Mouse (Mus musculus): ENCODE results near the gene Agxt2. TPM values are rescaled to one million over a fixed set of nuclear protein-coding genes. Genes with fewer than 3 reads are reported as not detected.

The Agxt2 gene
- polyA plus RNA-seq, 1 experiment, result not detected

- Histone ChIP-seq H3K4me3 (no peak overlapping the region), H3ac (ENCODE audit: control insufficient read depth, insufficient read length) (no peak overlapping the region), H3K36me3 (ENCODE audit: control insufficient read depth, insufficient read depth) (no peaks in the 10 kb centered on the region), H3K4me2 (ENCODE audit: low read depth) (no peak overlapping the region), H3K79me2 (ENCODE audit: control insufficient read depth, insufficient read depth) (no peaks in the 10 kb centered on the region), H3K27me3 (ENCODE audit: control insufficient read depth, insufficient read depth, insufficient read length) (no peaks in the 10 kb centered on the region)
- no peak for TF ChIP-seq POLR2A (IDR thresholded peaks at IDR 0.05; ENCODE audit: insufficient read length, low read depth)
Measured at GRCm38 (mm10) chr15:10375404-10375803, 17.1 kb downstream of the Agxt2 start.

DNA sequence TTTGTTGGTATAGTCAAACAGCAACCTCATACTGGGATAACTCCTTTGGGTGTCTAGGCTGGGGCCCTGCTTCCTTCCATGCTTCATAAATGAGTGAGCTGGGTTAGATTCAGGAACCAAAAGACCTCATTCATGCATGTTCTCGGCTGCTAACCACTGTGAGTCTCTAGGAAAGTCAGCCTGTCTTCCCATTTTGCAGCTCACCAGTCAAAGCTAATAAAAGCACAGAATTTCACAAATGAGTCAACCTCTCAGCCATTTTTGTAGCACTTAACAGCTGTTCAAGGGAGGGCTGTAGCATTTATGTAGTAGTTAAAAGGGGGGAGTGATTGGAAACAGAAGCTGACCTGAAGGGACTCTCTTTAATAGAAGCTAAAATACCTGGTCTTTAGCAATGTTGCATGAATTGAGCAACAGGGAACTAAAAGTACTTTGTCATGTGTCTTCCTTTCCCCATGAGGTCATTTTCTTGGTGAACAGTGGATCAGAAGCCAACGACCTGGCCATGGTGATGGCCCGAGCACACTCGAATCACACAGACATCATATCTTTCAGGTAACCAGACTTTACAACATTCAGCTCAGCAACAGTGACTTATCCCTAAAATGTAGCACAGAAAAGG is 20.1 kb downstream of the Agxt2 start:
- H3K4me3 ChIP-seq, result no peak overlapping the region
- no peak overlapping the region for H3ac ChIP-seq (ENCODE audit: control insufficient read depth, insufficient read length)
- TF ChIP-seq MYOG (IDR thresholded peaks at IDR 0.05; ENCODE audit: control insufficient read depth in 1 of 3, insufficient read depth in 1 of 3, insufficient read length in 2 of 3, low read depth in 2 of 3) (peak in 1 of 3 experiments; percentile 67), USF1 (IDR thresholded peaks at IDR 0.05; ENCODE audit: low read depth) (no peak)
- H3K27me3 ChIP-seq (ENCODE audit: control insufficient read depth, insufficient read depth, insufficient read length), result no peaks in the 10 kb centered on the region
- peak overlapping the region; percentile 7 for H3K4me2 ChIP-seq (ENCODE audit: low read depth)
- no peaks in the 10 kb centered on the region for H3K79me2 ChIP-seq (ENCODE audit: control insufficient read depth, insufficient read depth)
- no peaks in the 10 kb centered on the region for H3K36me3 ChIP-seq (ENCODE audit: control insufficient read depth, insufficient read depth)

DNA sequence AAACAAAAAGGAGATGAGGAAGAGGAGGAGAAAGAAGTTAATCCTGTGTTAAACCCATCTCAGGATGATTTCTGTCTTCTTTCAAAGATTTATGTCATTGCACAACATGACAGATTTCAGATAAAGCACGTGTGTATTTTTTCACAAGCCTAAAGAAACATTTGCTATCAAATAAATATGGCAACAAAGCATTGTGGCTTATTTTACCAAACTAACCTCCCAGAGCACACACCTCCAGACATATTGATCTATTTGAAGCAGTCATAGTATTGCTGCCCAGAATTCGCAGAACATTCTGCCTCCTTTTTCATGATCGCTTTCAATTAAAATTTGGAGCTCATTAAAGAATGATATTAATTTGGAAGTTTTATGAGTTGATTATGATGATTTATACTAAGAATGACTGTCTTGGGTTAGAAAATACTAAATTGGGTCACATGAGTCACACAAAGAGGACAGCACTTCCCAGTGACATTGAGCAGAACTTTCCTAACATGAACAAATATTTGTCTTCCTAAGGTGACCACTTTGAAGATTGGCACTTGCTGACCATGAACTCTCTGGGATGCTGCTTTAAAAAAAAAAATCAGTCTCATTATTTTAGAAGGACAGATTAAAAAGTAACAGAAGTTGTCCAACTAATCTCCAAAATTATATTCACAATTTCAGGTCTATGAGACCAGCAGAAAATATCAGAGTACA is 21.6 kb downstream of the Agxt2 start:
- Histone ChIP-seq H3ac (ENCODE audit: control insufficient read depth, insufficient read length) (no peak overlapping the region), H3K4me3 (no peak overlapping the region), H3K27me3 (ENCODE audit: control insufficient read depth, insufficient read depth, insufficient read length) (no peaks in the 10 kb centered on the region), H3K79me2 (ENCODE audit: control insufficient read depth, insufficient read depth) (no peaks in the 10 kb centered on the region), H3K4me2 (ENCODE audit: low read depth) (no peak overlapping the region), H3K36me3 (ENCODE audit: control insufficient read depth, insufficient read depth) (no peaks in the 10 kb centered on the region)
- no peak for TF ChIP-seq MAX (IDR thresholded peaks at IDR 0.05; ENCODE audit: low read depth)
- TF ChIP-seq SRF (IDR thresholded peaks at IDR 0.05; ENCODE audit: control insufficient read depth, insufficient read length, low read depth), result no peak
- TF ChIP-seq TCF12 (IDR thresholded peaks at IDR 0.05; ENCODE audit: insufficient read depth, poor library complexity, severe bottlenecking), result no peak
- TF ChIP-seq POLR2A (IDR thresholded peaks at IDR 0.05; ENCODE audit: insufficient read length, low read depth), result no peak
- no peak for TF ChIP-seq CEBPB (IDR thresholded peaks at IDR 0.05; ENCODE audit: insufficient read depth, poor library complexity, severe bottlenecking)
- no peak for TF ChIP-seq REST (IDR thresholded peaks at IDR 0.05; ENCODE audit: insufficient read depth, insufficient read length)
- TF ChIP-seq MYOD1 (IDR thresholded peaks at IDR 0.05; ENCODE audit: control insufficient read depth in 1 of 3, insufficient read length in 2 of 3, low read depth in 2 of 3), result no peak
- no peak for TF ChIP-seq MYOG (IDR thresholded peaks at IDR 0.05; ENCODE audit: control insufficient read depth in 1 of 3, insufficient read depth in 1 of 3, insufficient read length in 2 of 3, low read depth in 2 of 3)
- no peak for TF ChIP-seq E2F4 (IDR thresholded peaks at IDR 0.05; ENCODE audit: insufficient read depth)

GRCm38 (mm10) chr15:10387263-10387662 is 28.9 kb downstream of the Agxt2 start:
- Histone ChIP-seq H3ac (ENCODE audit: control insufficient read depth, insufficient read length) (no peak overlapping the region), H3K27me3 (ENCODE audit: control insufficient read depth, insufficient read depth, insufficient read length) (no peaks in the 10 kb centered on the region), H3K4me3 (no peak overlapping the region), H3K4me2 (ENCODE audit: low read depth) (no peak overlapping the region), H3K36me3 (ENCODE audit: control insufficient read depth, insufficient read depth) (no peaks in the 10 kb centered on the region), H3K79me2 (ENCODE audit: control insufficient read depth, insufficient read depth) (no peaks in the 10 kb centered on the region)
- TF ChIP-seq SRF (IDR thresholded peaks at IDR 0.05; ENCODE audit: control insufficient read depth, insufficient read length, low read depth) (no peak), POLR2AphosphoS2 (IDR thresholded peaks at IDR 0.05; ENCODE audit: insufficient read length, low read depth) (no peak), TCF12 (IDR thresholded peaks at IDR 0.05; ENCODE audit: insufficient read depth, poor library complexity, severe bottlenecking) (no peak), POLR2A (IDR thresholded peaks at IDR 0.05; ENCODE audit: insufficient read length, low read depth) (no peak), MYOD1 (IDR thresholded peaks at IDR 0.05; ENCODE audit: control insufficient read depth in 1 of 3, insufficient read length in 2 of 3, low read depth in 2 of 3) (no peak), MYOG (IDR thresholded peaks at IDR 0.05; ENCODE audit: control insufficient read depth in 1 of 3, insufficient read depth in 1 of 3, insufficient read length in 2 of 3, low read depth in 2 of 3) (no peak), TCF3 (IDR thresholded peaks at IDR 0.05; ENCODE audit: insufficient read length, low read depth) (no peak), E2F4 (IDR thresholded peaks at IDR 0.05; ENCODE audit: insufficient read depth) (no peak), REST (IDR thresholded peaks at IDR 0.05; ENCODE audit: insufficient read depth, insufficient read length) (no peak), CEBPB (IDR thresholded peaks at IDR 0.05; ENCODE audit: insufficient read depth, poor library complexity, severe bottlenecking) (no peak), MAX (IDR thresholded peaks at IDR 0.05; ENCODE audit: low read depth) (no peak), USF1 (IDR thresholded peaks at IDR 0.05; ENCODE audit: low read depth) (no peak)

DNA sequence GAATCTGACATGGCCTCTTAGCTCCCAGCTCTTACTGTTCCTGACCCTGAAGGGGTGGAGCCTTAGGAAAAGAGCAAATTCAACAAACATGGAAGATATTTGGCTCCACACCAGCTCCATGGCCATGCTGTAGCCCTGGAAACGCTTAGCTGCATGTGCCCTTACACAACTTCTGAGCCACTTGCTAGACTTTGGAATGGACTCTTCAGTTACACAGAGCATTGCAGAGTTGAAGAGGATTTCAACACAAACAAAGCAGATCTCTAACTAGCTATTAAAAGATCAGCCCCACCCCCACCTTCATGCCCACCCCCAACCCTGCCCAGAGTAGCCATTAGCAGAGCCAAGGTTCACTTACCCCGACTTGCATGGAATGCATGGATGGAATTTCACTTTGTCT is 41.5 kb downstream of the Agxt2 start:
- TF ChIP-seq MYOG (IDR thresholded peaks at IDR 0.05; ENCODE audit: control insufficient read depth in 1 of 3, insufficient read depth in 1 of 3, insufficient read length in 2 of 3, low read depth in 2 of 3) (no peak), MAX (IDR thresholded peaks at IDR 0.05; ENCODE audit: low read depth) (no peak), POLR2AphosphoS2 (IDR thresholded peaks at IDR 0.05; ENCODE audit: insufficient read length, low read depth) (no peak), REST (IDR thresholded peaks at IDR 0.05; ENCODE audit: insufficient read depth, insufficient read length) (no peak), TCF3 (IDR thresholded peaks at IDR 0.05; ENCODE audit: insufficient read length, low read depth) (no peak), E2F4 (IDR thresholded peaks at IDR 0.05; ENCODE audit: insufficient read depth) (no peak), SRF (IDR thresholded peaks at IDR 0.05; ENCODE audit: control insufficient read depth, insufficient read length, low read depth) (no peak), USF1 (IDR thresholded peaks at IDR 0.05; ENCODE audit: low read depth) (no peak), CEBPB (IDR thresholded peaks at IDR 0.05; ENCODE audit: insufficient read depth, poor library complexity, severe bottlenecking) (no peak), TCF12 (IDR thresholded peaks at IDR 0.05; ENCODE audit: insufficient read depth, poor library complexity, severe bottlenecking) (no peak), MYOD1 (IDR thresholded peaks at IDR 0.05; ENCODE audit: control insufficient read depth in 1 of 3, insufficient read length in 2 of 3, low read depth in 2 of 3) (no peak), POLR2A (IDR thresholded peaks at IDR 0.05; ENCODE audit: insufficient read length, low read depth) (no peak)
- no peaks in the 10 kb centered on the region for H3K36me3 ChIP-seq (ENCODE audit: control insufficient read depth, insufficient read depth)
- no peaks in the 10 kb centered on the region for H3K79me2 ChIP-seq (ENCODE audit: control insufficient read depth, insufficient read depth)
- no peak overlapping the region for H3K4me2 ChIP-seq (ENCODE audit: low read depth)
- no peaks in the 10 kb centered on the region for H3K27me3 ChIP-seq (ENCODE audit: control insufficient read depth, insufficient read depth, insufficient read length)
- H3ac ChIP-seq (ENCODE audit: control insufficient read depth, insufficient read length), result no peak overlapping the region
- H3K4me3 ChIP-seq, result no peak overlapping the region
